Mouse (Mus musculus): Measurements from ENCODE around the gene Cobl.

Gene Cobl

DNA sequence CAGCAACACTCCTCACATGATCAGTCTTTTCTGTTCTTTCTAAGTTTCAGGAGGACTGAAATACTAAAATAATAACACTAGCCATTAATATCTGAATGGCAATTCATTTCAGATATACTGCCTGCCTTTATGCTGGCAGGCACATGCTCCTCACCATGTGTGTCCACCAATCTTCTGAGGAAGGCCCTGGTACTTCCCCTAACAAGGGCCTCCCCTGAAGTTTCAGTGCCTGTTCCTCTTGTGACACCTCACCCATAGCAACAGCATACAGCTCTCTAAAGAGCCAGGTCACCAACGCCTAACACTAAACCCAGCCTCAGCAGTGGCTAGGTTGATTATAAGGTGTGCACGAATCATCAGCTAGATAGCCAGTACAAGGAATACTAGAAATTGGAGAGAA is 20.5 kb downstream of the Cobl start:
- no peak for DNase-seq (ENCODE audit: low read depth, low spot score)

- no peak for DNase-seq (ENCODE audit: low read depth, low spot score)
Measured at GRCm38 (mm10) chr11:12443614-12444013, 21.1 kb downstream of the Cobl start.

GRCm38 (mm10) chr11:12443185-12443584 is 21.6 kb downstream of the Cobl start:
- no peak for DNase-seq (ENCODE audit: low read depth, low spot score)

DNA sequence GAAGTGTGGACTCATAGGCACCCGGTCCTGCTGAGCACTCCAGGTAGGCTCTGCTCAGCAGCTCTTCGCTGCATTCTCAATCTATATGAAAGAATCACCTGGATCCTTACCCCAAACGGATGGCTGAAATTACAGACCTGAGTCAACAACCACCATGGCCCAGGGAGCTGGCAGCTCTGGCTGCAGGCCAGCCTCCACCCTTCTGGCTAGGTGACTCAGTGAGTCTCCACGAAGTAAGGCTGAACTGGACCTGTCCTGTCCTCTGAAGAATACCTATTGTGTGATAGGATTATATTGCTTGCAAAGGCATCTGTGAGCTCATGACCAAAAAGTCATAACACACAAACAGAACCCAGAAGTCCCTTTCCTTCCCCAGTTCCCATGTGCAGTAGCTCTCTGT is 22.5 kb downstream of the Cobl start:
- no peak for DNase-seq (ENCODE audit: low read depth, low spot score)

DNA sequence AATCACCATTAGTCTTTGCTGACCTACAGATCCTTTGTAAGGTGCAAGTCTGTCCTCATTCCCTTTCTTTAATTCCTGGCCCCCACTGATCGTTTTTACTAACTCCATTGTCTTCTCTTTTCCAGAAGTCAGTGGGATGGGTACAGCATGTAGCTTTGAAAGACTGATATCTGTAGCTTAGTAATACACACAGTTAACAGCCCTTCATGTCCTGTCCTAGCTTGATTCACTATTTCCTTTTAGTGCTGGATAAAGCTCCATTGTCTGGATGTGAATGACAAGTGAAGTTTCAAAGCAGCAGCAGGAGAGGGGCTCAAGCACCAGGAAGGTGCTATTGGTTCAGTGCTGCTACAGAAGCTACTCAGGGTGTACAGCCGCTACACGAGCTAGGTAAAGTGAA is 28.9 kb downstream of the Cobl start:
- no peak for DNase-seq (ENCODE audit: low read depth, low spot score)

GRCm38 (mm10) chr11:12435018-12435417 is 29.7 kb downstream of the Cobl start:
- no peak for DNase-seq (ENCODE audit: low read depth, low spot score)

GRCm38 (mm10) chr11:12434597-12434996 is 30.2 kb downstream of the Cobl start:
- DNase-seq (ENCODE audit: low read depth, low spot score): no peak

DNA sequence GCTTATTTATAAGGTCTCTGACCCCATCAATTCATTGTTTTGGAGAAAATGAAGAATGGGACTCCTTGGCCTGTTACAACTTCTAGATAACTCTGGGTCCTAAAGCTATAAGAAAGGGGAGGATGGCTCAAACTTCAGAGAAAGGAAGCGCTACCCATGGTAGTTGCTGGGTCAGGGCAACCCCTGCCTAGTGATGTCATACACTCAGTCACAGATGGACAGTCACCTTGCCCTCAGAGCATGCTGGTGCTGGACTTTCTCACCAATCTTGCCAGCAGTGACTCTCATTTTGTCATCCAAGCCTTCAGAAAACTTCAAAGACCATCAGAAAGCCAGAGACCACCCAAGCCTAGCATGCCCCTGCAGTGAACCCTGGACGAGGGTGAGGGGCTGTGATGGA is 32.8 kb downstream of the Cobl start:
- no peak for DNase-seq (ENCODE audit: low read depth, low spot score)

DNA sequence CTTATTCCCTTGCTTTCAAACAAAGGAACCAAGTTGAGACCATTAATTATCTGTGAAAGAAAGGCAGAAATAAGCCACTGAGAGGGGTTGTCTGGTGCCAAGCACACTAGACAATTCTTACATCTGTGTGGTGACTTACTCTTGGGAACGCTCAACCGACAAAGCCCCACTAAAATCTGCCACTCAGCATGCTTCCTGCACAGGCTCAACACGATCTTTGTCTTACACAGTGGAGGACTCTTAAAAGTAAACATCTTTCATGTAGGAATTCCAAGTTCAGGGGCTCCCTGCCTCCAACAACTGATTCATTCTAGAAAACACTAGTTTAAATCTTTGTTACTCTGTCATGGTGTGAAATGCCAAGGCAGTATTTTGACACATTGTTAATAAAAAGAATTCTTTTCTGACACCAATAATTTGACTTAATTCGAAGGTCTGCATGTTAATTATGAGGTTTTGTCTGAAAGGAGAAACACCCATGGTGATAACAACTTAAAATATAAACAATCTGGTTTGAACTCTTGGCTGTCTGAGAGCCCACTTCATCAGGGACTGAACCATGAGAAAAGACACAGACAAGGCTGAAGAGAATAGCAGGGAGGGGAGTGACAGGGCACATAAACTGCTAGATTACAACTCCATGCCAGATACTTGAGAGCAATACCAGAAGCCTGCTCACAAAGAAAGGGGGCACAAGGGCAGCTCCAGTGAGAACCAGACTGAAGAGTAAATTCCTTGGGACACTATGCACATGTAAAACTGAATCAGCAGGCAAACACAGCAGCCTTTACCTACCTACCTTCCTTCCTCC is 34.3 kb downstream of the Cobl start:
- no peak for DNase-seq (ENCODE audit: low read depth, low spot score)

DNA sequence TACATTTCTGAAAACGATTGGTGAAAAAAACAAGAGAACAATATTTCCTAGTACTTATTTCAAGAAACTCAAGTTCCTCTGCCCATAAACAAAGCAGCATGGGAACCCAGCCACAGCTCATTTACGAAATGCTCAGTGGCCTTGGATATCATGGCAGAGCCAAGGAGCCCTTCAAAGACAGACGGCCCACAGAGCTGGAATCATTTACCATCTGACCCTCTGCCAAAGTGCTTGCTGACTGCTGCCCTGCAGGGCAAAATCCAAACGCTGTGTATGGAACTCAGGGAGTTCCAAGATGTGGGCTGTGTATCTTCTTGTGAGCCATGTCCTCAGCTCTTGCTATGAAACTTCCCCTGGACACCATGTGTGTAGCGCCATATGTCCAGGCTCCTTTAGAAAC is 38.0 kb downstream of the Cobl start:
- DNase-seq (ENCODE audit: low read depth, low spot score): no peak

DNA sequence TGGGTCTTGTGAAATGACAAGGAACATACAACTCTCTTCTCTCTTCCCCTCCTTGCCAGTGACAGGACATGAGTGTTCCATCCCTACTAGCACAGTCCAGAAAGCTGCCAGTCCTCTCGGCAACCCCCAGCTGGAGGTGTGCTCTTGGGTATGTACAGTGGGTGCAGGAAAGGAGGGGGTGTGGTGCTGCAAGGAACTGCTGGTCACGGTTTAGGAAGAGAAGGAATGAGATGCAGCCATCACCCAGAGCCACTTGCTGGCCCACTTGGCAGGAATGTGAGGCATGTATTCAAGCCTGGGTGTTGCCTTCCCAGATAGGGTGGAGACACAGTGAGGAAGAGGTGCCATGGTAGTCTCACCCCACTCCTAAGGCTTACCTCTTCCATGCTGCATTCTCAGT is 40.6 kb downstream of the Cobl start:
- no peak for DNase-seq (ENCODE audit: low read depth, low spot score)

DNA sequence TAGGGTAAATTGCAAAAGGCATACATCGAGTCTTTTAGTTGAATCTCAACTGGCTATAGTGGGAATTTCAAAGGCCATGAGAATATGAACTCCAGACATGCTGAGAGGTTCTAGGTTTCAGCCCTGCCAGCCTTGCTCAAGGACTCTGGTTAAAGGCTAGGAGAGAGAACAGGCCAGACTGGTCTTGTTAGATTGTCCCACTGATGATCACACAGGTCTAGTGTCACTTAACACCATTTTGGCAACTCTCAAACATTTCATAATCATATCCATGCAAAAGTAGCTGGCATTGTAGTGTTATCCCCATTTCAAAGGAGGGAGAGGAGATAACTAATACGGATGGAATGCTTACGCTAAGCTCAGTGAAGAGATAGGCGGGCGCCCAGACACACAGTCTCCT is 43.6 kb downstream of the Cobl start:
- DNase-seq (ENCODE audit: low read depth, low spot score): no peak

- no peak for DNase-seq (ENCODE audit: low read depth, low spot score)
Measured at GRCm38 (mm10) chr11:12420146-12420545, 44.6 kb downstream of the Cobl start.

DNA sequence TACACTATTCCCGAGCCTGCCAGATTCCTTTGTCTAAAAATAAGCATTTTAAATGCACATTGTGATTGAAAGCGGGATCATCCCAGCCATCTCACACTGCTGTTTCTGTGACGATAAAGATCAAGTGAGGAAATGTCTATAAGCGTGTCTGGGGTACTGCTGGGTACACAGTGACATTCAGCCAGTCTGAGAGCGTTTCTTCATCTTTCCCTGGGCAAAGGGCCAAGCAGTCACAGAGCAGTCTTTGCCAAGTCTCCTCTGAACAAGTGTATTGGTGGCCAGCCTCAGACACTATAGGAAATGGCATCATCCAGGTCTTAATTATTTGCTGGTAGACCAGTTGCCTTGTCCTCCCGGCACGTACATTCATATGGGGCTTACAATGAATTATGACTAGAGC is 47.9 kb downstream of the Cobl start:
- no peak for DNase-seq (ENCODE audit: low read depth, low spot score)

DNA sequence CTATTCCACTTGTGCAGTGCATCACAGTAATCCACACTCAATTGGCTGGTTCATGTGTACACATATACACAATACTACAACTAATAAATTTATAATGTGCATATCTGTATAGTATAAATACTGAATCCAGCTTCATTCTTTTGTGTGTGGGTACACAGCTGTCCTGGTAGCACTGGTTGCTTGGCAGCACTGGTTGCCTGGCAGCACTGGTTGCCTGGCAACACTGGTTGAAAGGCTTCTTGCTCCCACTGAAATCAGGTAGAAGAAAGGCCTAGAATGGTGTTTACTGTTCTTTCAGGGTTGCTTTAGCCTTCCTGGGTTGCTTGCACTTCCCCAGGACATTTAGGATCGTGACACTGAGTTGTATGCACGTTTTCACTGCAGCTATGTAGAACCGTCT is 49.4 kb downstream of the Cobl start:
- DNase-seq (ENCODE audit: low read depth, low spot score): peak; percentile 66

- DNase-seq (ENCODE audit: low read depth, low spot score): no peak
Measured at GRCm38 (mm10) chr11:12411950-12412349, 52.8 kb downstream of the Cobl start.

DNA sequence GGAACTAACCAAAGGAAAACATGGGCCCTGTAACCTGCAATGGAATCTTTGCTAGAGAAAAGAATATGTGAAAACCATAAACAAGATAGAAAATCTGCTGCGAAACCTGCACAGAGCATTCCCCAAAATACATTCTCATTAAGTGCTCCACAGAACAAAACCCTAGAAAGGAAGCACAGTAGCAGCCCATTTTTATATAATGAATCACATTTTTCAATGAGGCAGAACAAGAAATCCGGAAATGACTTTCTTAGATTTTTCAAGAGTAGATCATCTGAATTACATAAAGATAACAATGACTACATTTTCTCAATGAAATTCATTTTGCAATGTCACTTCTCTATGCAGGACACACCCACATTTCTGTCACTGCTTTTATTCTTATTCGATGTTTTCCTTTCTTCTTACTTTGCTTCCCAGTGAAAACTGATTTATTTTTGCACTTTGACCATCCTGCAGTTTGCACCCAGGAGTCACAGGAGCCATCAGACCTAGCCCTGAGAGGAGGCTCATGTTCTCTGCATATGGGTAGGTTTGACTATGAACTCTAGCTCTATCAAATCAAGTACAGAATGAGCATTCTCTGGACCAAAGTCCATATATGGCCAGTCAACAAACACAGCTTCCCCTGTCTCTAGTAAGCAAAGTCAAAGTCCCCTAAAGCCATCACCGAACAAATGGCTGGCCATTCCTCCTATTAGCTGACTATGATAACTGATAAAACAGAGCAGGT is 53.5 kb downstream of the Cobl start:
- no peak for DNase-seq (ENCODE audit: low read depth, low spot score)

GRCm38 (mm10) chr11:12409463-12409862 is 55.3 kb downstream of the Cobl start:
- no peak for DNase-seq (ENCODE audit: low read depth, low spot score)

GRCm38 (mm10) chr11:12407834-12408233 is 56.9 kb downstream of the Cobl start:
- DNase-seq (ENCODE audit: low read depth, low spot score): no peak

- DNase-seq (ENCODE audit: low read depth, low spot score): no peak
Measured at GRCm38 (mm10) chr11:12399903-12400302, 64.9 kb downstream of the Cobl start.

DNA sequence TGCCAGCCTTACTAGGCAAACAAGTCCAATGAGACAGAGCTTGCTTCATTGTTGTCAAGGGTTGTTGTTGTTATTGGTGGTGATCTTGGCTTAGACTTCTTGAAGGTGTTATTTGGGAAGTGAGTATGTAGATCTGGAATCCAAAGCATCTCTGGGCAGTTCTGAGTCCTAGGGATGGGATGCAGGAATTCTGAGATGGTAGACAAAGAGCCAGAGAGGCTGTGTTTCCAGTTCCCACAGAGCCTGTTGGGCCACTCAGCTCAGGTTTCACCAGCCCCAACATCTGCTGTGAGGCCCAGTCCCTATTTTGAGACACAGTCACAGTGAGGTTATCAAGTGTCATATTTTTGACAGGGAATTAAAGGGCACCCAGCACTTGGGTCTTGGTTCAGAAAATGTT is 68.6 kb downstream of the Cobl start:
- DNase-seq (ENCODE audit: low read depth, low spot score): no peak

- DNase-seq (ENCODE audit: low read depth, low spot score): no peak
Measured at GRCm38 (mm10) chr11:12394701-12395100, 70.1 kb downstream of the Cobl start.

GRCm38 (mm10) chr11:12394151-12394550 is 70.6 kb downstream of the Cobl start:
- DNase-seq (ENCODE audit: low read depth, low spot score): no peak
